ENCODE assay signal across 21 mouse cellular contexts in genomic region chr12:58305567-58305966, GRCm38 (mm10). TPM values are rescaled to one million over a fixed set of nuclear protein-coding genes. Genes with fewer than 3 reads are reported as not detected.
DNase-seq lines count a peak whose midpoint lies in the region; ATAC-seq and TF ChIP-seq lines count a peak whose summit lies in the region.
"Had no signal": no experiment of that assay in that cellular context is flagged by ENCODE, and none has a peak within 500 bp of the region (broad histone marks: within the 10 kb centered on the region; RNA-seq: fewer than 3 reads in every experiment).

No protein-coding gene starts in this region.

- no peaks in the 10 kb centered on the region for H3K27me3 ChIP-seq in kidney, adult 2 months (replicated peaks; ENCODE audit: control insufficient read depth, insufficient read depth, low read length)
- H3K27me3 ChIP-seq in liver, embryonic 16.5 days (ENCODE audit: control insufficient read depth, insufficient read depth, low read depth, low read length): no peaks in the 10 kb centered on the region
- no peaks in the 10 kb centered on the region for H3K27me3 ChIP-seq in liver, embryonic 11.5 days (replicated peaks; ENCODE audit: control insufficient read depth, insufficient read depth, low read length)
- H3K27me3 ChIP-seq: forebrain, embryonic 13.5 days; hindbrain, embryonic 12.5 days; hindbrain, embryonic 15.5 days had no signal

- no peak overlapping the region for H3K4me3 ChIP-seq in kidney, adult 2 months (ENCODE audit: insufficient read depth, low read depth, low read length)
- H3K4me3 ChIP-seq in liver, embryonic 16.5 days (ENCODE audit: low read depth, low read length): no peak overlapping the region
- no peak overlapping the region for H3K4me3 ChIP-seq in liver, embryonic 11.5 days (ENCODE audit: low read depth, low read length)
- H3K4me3 ChIP-seq in lung, adult 2 months (replicated peaks; ENCODE audit: extremely low read depth, low read depth, low read length): no peak overlapping the region
- H3K4me3 ChIP-seq: forebrain, embryonic 10.5 days; forebrain, embryonic 13.5 days; gastrocnemius, adult 2 months; hindbrain, embryonic 12.5 days; hindbrain, embryonic 15.5 days had no signal

- TF ChIP-seq POLR2A in kidney, adult 2 months (IDR thresholded peaks at IDR 0.05; ENCODE audit: low read depth, low read length): no peak
- TF ChIP-seq POLR2A in lung, adult 2 months (IDR thresholded peaks at IDR 0.05; ENCODE audit: borderline replicate concordance, extremely low read depth, low read depth, low read length): no peak

- no peaks in the 10 kb centered on the region for H3K4me1 ChIP-seq in kidney, adult 2 months (ENCODE audit: control insufficient read depth, insufficient read depth, low read length)
- H3K4me1 ChIP-seq in liver, embryonic 16.5 days (ENCODE audit: control insufficient read depth, low read depth, low read length): no peaks in the 10 kb centered on the region
- no peaks in the 10 kb centered on the region for H3K4me1 ChIP-seq in liver, embryonic 11.5 days (replicated peaks; ENCODE audit: control insufficient read depth, insufficient read depth, low read length)
- no peaks in the 10 kb centered on the region for H3K4me1 ChIP-seq in lung, adult 2 months (ENCODE audit: control insufficient read depth, insufficient read depth, low read length)
- H3K4me1 ChIP-seq: forebrain, embryonic 10.5 days; forebrain, embryonic 13.5 days; hindbrain, embryonic 12.5 days; hindbrain, embryonic 15.5 days had no signal

- H3K9me3 ChIP-seq in liver, embryonic 16.5 days (replicated peaks; ENCODE audit: control insufficient read depth, low read length): no peaks in the 10 kb centered on the region
- H3K9me3 ChIP-seq in liver, embryonic 11.5 days (ENCODE audit: control insufficient read depth, low read length): no peaks in the 10 kb centered on the region
- H3K9me3 ChIP-seq: forebrain, embryonic 10.5 days; forebrain, embryonic 13.5 days; hindbrain, embryonic 12.5 days; hindbrain, embryonic 15.5 days had no signal

- no peak overlapping the region for H3K9ac ChIP-seq in liver, embryonic 16.5 days (ENCODE audit: low read depth, low read length)
- no peak overlapping the region for H3K9ac ChIP-seq in liver, embryonic 11.5 days (ENCODE audit: low read depth, low read length)
- H3K9ac ChIP-seq: forebrain, embryonic 13.5 days; forebrain, postnatal 0 days; hindbrain, embryonic 12.5 days; hindbrain, embryonic 15.5 days had no signal

- 38% methylated on average over 2 of the region's 2 CpGs for WGBS in kidney, adult 2 months
- 11% methylated on average over 2 of the region's 2 CpGs for WGBS in liver, embryonic 16.5 days (ENCODE audit: insufficient replicate concordance)
- WGBS in liver, embryonic 11.5 days: 32% methylated on average over 2 of the region's 2 CpGs
- 16% methylated on average over 2 of the region's 2 CpGs for WGBS in lung, adult 2 months

- ATAC-seq in liver, embryonic 16.5 days (ENCODE audit: low read depth): 0 out of 2 replicates have a peak, but pooled peaks have one; percentile 30
- ATAC-seq in liver, embryonic 11.5 days (replicated peaks; ENCODE audit: low FRiP score): no peak
- ATAC-seq: activated CD4-positive, CD25-positive, alpha-beta regulatory T cell, adult 4 months; forebrain, embryonic 13.5 days; forebrain, postnatal 0 days had no signal

- DNase-seq in kidney, adult 2 months: peak; percentile 12
- no peak for DNase-seq in kidney, adult 11 months
- DNase-seq in liver, embryonic 11.5 days (ENCODE audit: low spot score): no peak
- DNase-seq in lung, postnatal 36 days: peak; percentile 19
- no peak for DNase-seq in lung, adult 2 months
- DNase-seq: adrenal gland, adult 8-10 months; adrenal gland, postnatal 25 days; cerebellum, adult 11-12 months; cerebellum, adult 8-10 months; cerebellum, postnatal 36 days; forebrain, postnatal 0 days; gastrocnemius, adult 2 months; gastrocnemius, postnatal 14 days; heart, adult 11 months had no signal

- H3K36me3 ChIP-seq in kidney, adult 2 months (ENCODE audit: control insufficient read depth, insufficient read depth, low read length): no peaks in the 10 kb centered on the region
- H3K36me3 ChIP-seq in liver, embryonic 16.5 days (ENCODE audit: control insufficient read depth, insufficient read depth): no peaks in the 10 kb centered on the region
- no peaks in the 10 kb centered on the region for H3K36me3 ChIP-seq in liver, embryonic 11.5 days (ENCODE audit: control insufficient read depth, insufficient read depth, low read length)
- H3K36me3 ChIP-seq: forebrain, embryonic 10.5 days; hindbrain, embryonic 12.5 days; hindbrain, embryonic 15.5 days had no signal

- no peak overlapping the region for H3K4me2 ChIP-seq in liver, embryonic 16.5 days (ENCODE audit: low read depth, low read length)
- H3K4me2 ChIP-seq in liver, embryonic 11.5 days: no peak overlapping the region
- H3K4me2 ChIP-seq: forebrain, embryonic 13.5 days; heart, embryonic 11.5 days; hindbrain, embryonic 12.5 days; hindbrain, embryonic 15.5 days had no signal

- H3K27ac ChIP-seq in kidney, adult 2 months (ENCODE audit: insufficient read depth, low read depth, low read length): no peak overlapping the region
- H3K27ac ChIP-seq in liver, embryonic 16.5 days (ENCODE audit: low read length): no peak overlapping the region
- no peak overlapping the region for H3K27ac ChIP-seq in liver, embryonic 11.5 days (ENCODE audit: low read depth, low read length)
- H3K27ac ChIP-seq: forebrain, embryonic 10.5 days; forebrain, embryonic 13.5 days; gastrocnemius, adult 2 months; hindbrain, embryonic 12.5 days; hindbrain, embryonic 15.5 days had no signal

- no peak for TF ChIP-seq CTCF in kidney, adult 2 months (conservative IDR thresholded peaks at IDR 0.05; ENCODE audit: insufficient read depth, insufficient read length, low read depth, low read length)
- TF ChIP-seq CTCF in lung, adult 2 months (IDR thresholded peaks at IDR 0.05; ENCODE audit: insufficient read depth, low read length): no peak

RNA-seq across cellular contexts. Expression of gene Clec14a, which starts 36.5 kb away (rescaled TPM):
- 9.5 and 9.8 TPM in 2 replicates for polyA plus RNA-seq in kidney, adult 2 months (2012; rRNA removed)
- 6.6 and 6.7 TPM in 2 replicates for polyA plus RNA-seq in liver, embryonic 16.5 days (2015; fragmentation: Nextera tagmentation; extraction: Ambion mirVana)
- 10.7 and 12.9 TPM in 2 replicates for polyA plus RNA-seq in liver, embryonic 11.5 days (2014; fragmentation: Nextera tagmentation; extraction: Ambion mirVana)
- polyA plus RNA-seq in lung, adult 2 months (2012; rRNA removed): 103 and 140 TPM in 2 replicates
- polyA plus RNA-seq: activated CD4-positive, CD25-positive, alpha-beta regulatory T cell, adult 4 months had no signal

Comparison
In these comparisons a context has a peak if more than half of its experiments do, and no peak if none do; other contexts are left out.
1. DNase-seq: peak in kidney, adult 2 months (single experiment) and lung, postnatal 36 days (single experiment); none in kidney, adult 11 months (single experiment), liver, embryonic 11.5 days (single experiment) and lung, adult 2 months (single experiment).